Mouse (Mus musculus): ENCODE results near the gene Ccdc42. TPM values are rescaled to one million over a fixed set of nuclear protein-coding genes. Genes with fewer than 3 reads are reported as not detected.

The Ccdc42 gene
- polyA plus RNA-seq, 1 experiment from 2014 or later: not detected

- ATAC-seq: no peak
- 0 out of 2 replicates have a peak, but pooled peaks cover 4% of the 10 kb centered on the region for H3K4me1 ChIP-seq
- no peaks in the 10 kb centered on the region for H3K36me3 ChIP-seq (ENCODE audit: poor library complexity, severe bottlenecking)
- H3K4me3 ChIP-seq: no peak overlapping the region
- 0 out of 2 replicates have a peak, but pooled peaks cover 4% of the 10 kb centered on the region for H3K27me3 ChIP-seq
- no peak overlapping the region for H3K9ac ChIP-seq
- H3K4me2 ChIP-seq: no peak overlapping the region
- no peak overlapping the region for H3K27ac ChIP-seq
- 78% methylated on average over 11 of the region's 11 CpGs for WGBS
- no peaks in the 10 kb centered on the region; the same call in 1 of the 2 replicates for H3K9me3 ChIP-seq (replicated peaks)
Observed at GRCm38 (mm10) chr11:68561957-68562950, 24.6 kb upstream of the Ccdc42 start.

GRCm38 (mm10) chr11:68564356-68565031 lies 22.3 kb upstream of the Ccdc42 start:
- Histone ChIP-seq H3K4me3 (no peak overlapping the region), H3K27me3 (0 out of 2 replicates have a peak, but pooled peaks cover 7% of the 10 kb centered on the region), H3K9me3 (replicated peaks) (no peaks in the 10 kb centered on the region), H3K27ac (no peak overlapping the region), H3K4me1 (0 out of 2 replicates have a peak, but pooled peaks cover 4% of the 10 kb centered on the region), H3K36me3 (ENCODE audit: poor library complexity, severe bottlenecking) (no peaks in the 10 kb centered on the region), H3K4me2 (no peak overlapping the region), H3K9ac (no peak overlapping the region)
- WGBS: 87% methylated on average over 13 of the region's 13 CpGs
- no peak for ATAC-seq

- Histone ChIP-seq H3K4me3 (no peak overlapping the region), H3K4me2 (no peak overlapping the region), H3K36me3 (ENCODE audit: poor library complexity, severe bottlenecking) (no peaks in the 10 kb centered on the region), H3K27me3 (0 out of 2 replicates have a peak, but pooled peaks cover 7% of the 10 kb centered on the region), H3K9ac (no peak overlapping the region), H3K9me3 (replicated peaks) (no peaks in the 10 kb centered on the region), H3K27ac (no peak overlapping the region), H3K4me1 (0 out of 2 replicates have a peak, but pooled peaks cover 4% of the 10 kb centered on the region)
- WGBS: 91% methylated on average over 3 of the region's 3 CpGs
- ATAC-seq: no peak
Observed at GRCm38 (mm10) chr11:68565032-68565429, 21.8 kb upstream of the Ccdc42 start.

GRCm38 (mm10) chr11:68566447-68567059 lies 20.3 kb upstream of the Ccdc42 start:
- Histone ChIP-seq H3K27ac (no peak overlapping the region), H3K4me1 (0 out of 2 replicates have a peak, but pooled peaks cover 4% of the 10 kb centered on the region), H3K4me3 (peak overlapping the region; percentile 35), H3K4me2 (peak overlapping the region; percentile 66), H3K9me3 (replicated peaks) (no peaks in the 10 kb centered on the region), H3K27me3 (0 out of 2 replicates have a peak, but pooled peaks cover 7% of the 10 kb centered on the region), H3K9ac (peak overlapping the region; percentile 54), H3K36me3 (ENCODE audit: poor library complexity, severe bottlenecking) (no peaks in the 10 kb centered on the region)
- WGBS: 17% methylated on average over 17 of the region's 17 CpGs
- 0 out of 2 replicates have a peak, but pooled peaks have one; percentile 70 for ATAC-seq

GRCm38 (mm10) chr11:68570861-68571260 lies 16.0 kb upstream of the Ccdc42 start:
- no peaks in the 10 kb centered on the region for H3K9me3 ChIP-seq (replicated peaks)
- no peak overlapping the region for H3K4me3 ChIP-seq
- ATAC-seq: no peak
- H3K36me3 ChIP-seq (ENCODE audit: poor library complexity, severe bottlenecking): no peaks in the 10 kb centered on the region
- 89% methylated on average over 5 of the region's 5 CpGs for WGBS
- H3K27me3 ChIP-seq: 0 out of 2 replicates have a peak, but pooled peaks cover 7% of the 10 kb centered on the region
- 0 out of 2 replicates have a peak, but pooled peaks cover 4% of the 10 kb centered on the region for H3K4me1 ChIP-seq
- H3K9ac ChIP-seq: no peak overlapping the region
- H3K4me2 ChIP-seq: no peak overlapping the region
- no peak overlapping the region for H3K27ac ChIP-seq

- no peak for ATAC-seq
Observed at GRCm38 (mm10) chr11:68577076-68577475, 9.7 kb upstream of the Ccdc42 start.

GRCm38 (mm10) chr11:68579462-68579881 lies 7.3 kb upstream of the Ccdc42 start:
- WGBS: 17% methylated on average over 9 of the region's 9 CpGs

More at GRCm38 (mm10) chr11:68577076-68577475, 9.7 kb upstream of the Ccdc42 start:
- Histone ChIP-seq H3K36me3 (ENCODE audit: poor library complexity, severe bottlenecking) (no peaks in the 10 kb centered on the region), H3K9me3 (replicated peaks) (no peaks in the 10 kb centered on the region), H3K4me1 (peaks cover 19% of the 10 kb centered on the region), H3K4me2 (no peak overlapping the region), H3K27ac (no peak overlapping the region), H3K9ac (no peak overlapping the region), H3K4me3 (no peak overlapping the region), H3K27me3 (no peaks in the 10 kb centered on the region)
- WGBS: 93% methylated on average over 1 of the region's 1 CpGs

GRCm38 (mm10) chr11:68580566-68580965 lies 6.3 kb upstream of the Ccdc42 start:
- 15% methylated on average over 6 of the region's 6 CpGs for WGBS
- Histone ChIP-seq H3K9me3 (replicated peaks) (no peaks in the 10 kb centered on the region), H3K27me3 (no peaks in the 10 kb centered on the region), H3K4me3 (no peak overlapping the region), H3K4me2 (no peak overlapping the region), H3K9ac (no peak overlapping the region), H3K27ac (no peak overlapping the region), H3K4me1 (peaks cover 25% of the 10 kb centered on the region), H3K36me3 (ENCODE audit: poor library complexity, severe bottlenecking) (no peaks in the 10 kb centered on the region)
- ATAC-seq: no peak

More at GRCm38 (mm10) chr11:68579462-68579881, 7.3 kb upstream of the Ccdc42 start:
- no peaks in the 10 kb centered on the region for H3K27me3 ChIP-seq
- H3K9me3 ChIP-seq (replicated peaks): no peaks in the 10 kb centered on the region
- no peak overlapping the region for H3K4me3 ChIP-seq
- peaks cover 25% of the 10 kb centered on the region for H3K4me1 ChIP-seq
- H3K36me3 ChIP-seq (ENCODE audit: poor library complexity, severe bottlenecking): no peaks in the 10 kb centered on the region
- H3K4me2 ChIP-seq: peak overlapping the region; percentile 24
- H3K9ac ChIP-seq: peak overlapping the region; percentile 53; the same call in 1 of the 2 replicates
- H3K27ac ChIP-seq: peak overlapping the region; percentile 48
- peak; percentile 65 for ATAC-seq

- no peak overlapping the region for H3K27ac ChIP-seq
- H3K27me3 ChIP-seq: no peaks in the 10 kb centered on the region
- no peak overlapping the region for H3K4me3 ChIP-seq
- H3K9ac ChIP-seq: no peak overlapping the region
- peaks cover 25% of the 10 kb centered on the region for H3K4me1 ChIP-seq
- no peaks in the 10 kb centered on the region for H3K9me3 ChIP-seq (replicated peaks)
- ATAC-seq: peak; percentile 72; the same call in 1 of the 2 replicates
- no peaks in the 10 kb centered on the region for H3K36me3 ChIP-seq (ENCODE audit: poor library complexity, severe bottlenecking)
- no peak overlapping the region for H3K4me2 ChIP-seq
- WGBS: 77% methylated on average over 13 of the region's 13 CpGs
Observed at GRCm38 (mm10) chr11:68583225-68583624, 3.6 kb upstream of the Ccdc42 start.

GRCm38 (mm10) chr11:68583906-68584480 lies 2.8 kb upstream of the Ccdc42 start:
- 69% methylated on average over 8 of the region's 8 CpGs for WGBS
- H3K9me3 ChIP-seq (replicated peaks): no peaks in the 10 kb centered on the region
- H3K4me1 ChIP-seq: peaks cover 25% of the 10 kb centered on the region
- no peaks in the 10 kb centered on the region for H3K27me3 ChIP-seq
- H3K4me3 ChIP-seq: no peak overlapping the region
- H3K27ac ChIP-seq: peak overlapping the region; percentile 27; the same call in 1 of the 2 replicates
- no peaks in the 10 kb centered on the region for H3K36me3 ChIP-seq (ENCODE audit: poor library complexity, severe bottlenecking)
- ATAC-seq: no peak
- no peak overlapping the region for H3K4me2 ChIP-seq
- no peak overlapping the region for H3K9ac ChIP-seq

- Histone ChIP-seq H3K9me3 (replicated peaks) (no peaks in the 10 kb centered on the region), H3K27me3 (no peaks in the 10 kb centered on the region), H3K4me2 (no peak overlapping the region), H3K9ac (no peak overlapping the region), H3K4me1 (peaks cover 8% of the 10 kb centered on the region; the same call in 1 of the 2 replicates), H3K4me3 (no peak overlapping the region), H3K27ac (no peak overlapping the region), H3K36me3 (ENCODE audit: poor library complexity, severe bottlenecking) (no peaks in the 10 kb centered on the region)
- no peak for ATAC-seq
- whole genome bisulfite sequencing: 27% methylated on average over 3 of the region's 3 CpGs
Observed at GRCm38 (mm10) chr11:68585890-68586289, 931 bp upstream of the Ccdc42 start.

All from forebrain, embryonic 13.5 days (tissue).